Mouse (Mus musculus): ENCODE measurements around the gene Naa40. TPM values are rescaled to one million over a fixed set of nuclear protein-coding genes. Genes with fewer than 3 reads are reported as not detected.

Naa40 gene
- 71.8 and 72.2 TPM in 2 replicates for polyA plus RNA-seq (2016; fragmentation: Nextera tagmentation; extraction: Ambion mirVana)

GRCm38 (mm10) chr19:7240782-7241690, at the start of gene Naa40:
Gene Naa40 (minus strand): TSS chr19:7241183.
- WGBS: under 1% methylated on average over 80 of the region's 80 CpGs
- ATAC-seq (ENCODE audit: insufficient number of reproducible peaks, insufficient read depth, low FRiP score, low TSS enrichment): peak; percentile 92
- Histone ChIP-seq H3K27ac (peak within 1 kb of the TSS; percentile 81), H3K9ac (peak within 1 kb of the TSS; percentile 78), H3K4me2 (replicated peaks) (peak within 1 kb of the TSS; percentile 79), H3K36me3 (0 out of 2 replicates have a peak, but pooled peaks cover 6% of the 10 kb centered on the region), H3K9me3 (no peaks in the 10 kb centered on the region), H3K4me1 (peaks cover 11% of the 10 kb centered on the region), H3K4me3 (peak within 1 kb of the TSS; percentile 68), H3K27me3 (no peaks in the 10 kb centered on the region)

- no peak for ATAC-seq (ENCODE audit: insufficient number of reproducible peaks, insufficient read depth, low FRiP score, low TSS enrichment)
- no peaks in the 10 kb centered on the region for H3K9me3 ChIP-seq
- WGBS: 53% methylated on average over 2 of the region's 2 CpGs
- no peak overlapping the region for H3K4me2 ChIP-seq (replicated peaks)
- H3K4me3 ChIP-seq: no peak overlapping the region
- peaks cover 41% of the 10 kb centered on the region for H3K36me3 ChIP-seq
- no peak overlapping the region for H3K9ac ChIP-seq
- H3K27me3 ChIP-seq: no peaks in the 10 kb centered on the region
- peaks cover 29% of the 10 kb centered on the region for H3K4me1 ChIP-seq
- 0 out of 2 replicates have a peak overlapping the region, but pooled peaks have one; percentile 6 for H3K27ac ChIP-seq
Observed at GRCm38 (mm10) chr19:7289767-7290166, 48.8 kb upstream of the Naa40 start.

- 84% methylated on average over 3 of the region's 3 CpGs for WGBS
- no peaks in the 10 kb centered on the region for H3K9me3 ChIP-seq
- peaks cover 54% of the 10 kb centered on the region for H3K36me3 ChIP-seq
- H3K4me1 ChIP-seq: peaks cover 16% of the 10 kb centered on the region
- H3K4me3 ChIP-seq: no peak overlapping the region
- ATAC-seq (ENCODE audit: insufficient number of reproducible peaks, insufficient read depth, low FRiP score, low TSS enrichment): no peak
- no peak overlapping the region for H3K27ac ChIP-seq
- no peaks in the 10 kb centered on the region for H3K27me3 ChIP-seq
- no peak overlapping the region for H3K9ac ChIP-seq
- H3K4me2 ChIP-seq (replicated peaks): no peak overlapping the region
Observed at GRCm38 (mm10) chr19:7288288-7288687, 47.3 kb upstream of the Naa40 start.

- no peak for ATAC-seq (ENCODE audit: insufficient number of reproducible peaks, insufficient read depth, low FRiP score, low TSS enrichment)
- Histone ChIP-seq H3K9me3 (no peaks in the 10 kb centered on the region), H3K36me3 (peaks cover 70% of the 10 kb centered on the region), H3K27ac (no peak overlapping the region), H3K27me3 (no peaks in the 10 kb centered on the region), H3K9ac (no peak overlapping the region), H3K4me2 (replicated peaks) (no peak overlapping the region), H3K4me1 (peaks cover under 1% of the 10 kb centered on the region; the same call in 1 of the 2 replicates), H3K4me3 (no peak overlapping the region)
- WGBS: 85% methylated on average over 12 of the region's 12 CpGs
Observed at GRCm38 (mm10) chr19:7286563-7287315, 45.8 kb upstream of the Naa40 start.

DNA sequence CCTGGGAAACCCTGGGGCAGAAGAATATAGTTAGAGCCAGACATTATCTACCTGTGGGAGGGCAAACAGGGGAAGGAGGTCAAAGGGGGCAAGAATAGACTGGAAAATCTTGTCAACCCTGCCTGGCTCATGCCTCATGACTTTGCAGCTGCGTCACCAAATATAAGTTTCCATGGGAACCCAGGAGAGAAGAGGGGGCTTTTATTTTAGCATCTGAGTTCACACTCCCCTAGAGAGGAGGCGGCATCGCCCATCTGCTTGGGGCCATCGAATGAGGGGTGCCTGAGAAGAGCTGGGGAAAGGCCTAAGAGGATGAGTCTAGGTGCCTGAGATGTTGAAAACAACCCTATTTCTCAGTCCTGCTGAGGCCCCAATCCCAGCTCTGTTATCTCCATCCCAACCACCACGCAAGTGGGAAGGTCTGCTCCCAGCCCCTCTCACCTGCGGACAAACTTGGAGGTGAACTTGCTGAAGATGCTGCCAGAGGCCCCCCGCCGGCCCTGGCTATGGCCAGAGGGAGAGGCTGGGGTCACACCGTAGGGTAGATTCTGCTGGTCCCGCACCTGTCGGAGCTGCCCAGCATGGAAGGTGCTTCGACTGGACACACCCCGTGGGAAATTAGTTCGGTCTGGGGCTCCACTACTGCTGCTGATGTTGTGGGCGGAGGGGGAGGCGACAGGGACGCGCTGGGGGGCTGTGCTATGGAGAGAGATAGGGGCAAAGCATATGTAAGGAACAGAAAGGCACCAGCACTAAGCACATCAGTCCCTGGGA, 39.8 kb upstream of the Naa40 start:
- Histone ChIP-seq H3K4me2 (replicated peaks) (no peak overlapping the region), H3K9ac (no peak overlapping the region), H3K27me3 (no peaks in the 10 kb centered on the region), H3K9me3 (no peaks in the 10 kb centered on the region), H3K36me3 (peaks cover 88% of the 10 kb centered on the region), H3K27ac (no peak overlapping the region), H3K4me1 (peaks cover 11% of the 10 kb centered on the region), H3K4me3 (no peak overlapping the region)
- 88% methylated on average over 18 of the region's 18 CpGs for WGBS
- no peak for ATAC-seq (ENCODE audit: insufficient number of reproducible peaks, insufficient read depth, low FRiP score, low TSS enrichment)

DNA sequence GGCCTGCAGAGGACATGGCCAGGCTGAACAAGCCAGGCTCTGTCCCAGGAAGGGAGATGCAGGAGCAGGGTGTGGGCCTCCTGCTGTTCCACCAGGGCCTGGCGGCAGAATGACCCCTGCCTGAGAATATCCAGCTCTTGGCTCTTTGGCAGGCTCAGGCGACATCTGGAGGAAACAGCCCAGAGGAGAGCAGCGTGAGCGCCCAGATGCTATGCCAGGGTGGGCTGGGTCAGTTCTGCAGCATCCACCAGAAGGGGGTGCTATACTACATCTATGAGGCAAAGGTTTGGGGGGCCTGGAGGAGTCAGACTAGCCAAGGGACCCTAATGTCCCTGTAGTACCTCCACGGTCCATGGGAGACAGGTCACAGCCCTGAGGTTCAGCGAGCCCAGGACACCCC, 38.1 kb upstream of the Naa40 start:
- Histone ChIP-seq H3K4me2 (replicated peaks) (no peak overlapping the region), H3K27ac (peak overlapping the region; percentile 17; the same call in 1 of the 2 replicates), H3K9ac (no peak overlapping the region), H3K36me3 (peaks cover 85% of the 10 kb centered on the region), H3K27me3 (no peaks in the 10 kb centered on the region), H3K4me3 (no peak overlapping the region), H3K4me1 (peaks cover 21% of the 10 kb centered on the region), H3K9me3 (no peaks in the 10 kb centered on the region)
- ATAC-seq (ENCODE audit: insufficient number of reproducible peaks, insufficient read depth, low FRiP score, low TSS enrichment): no peak
- 43% methylated on average over 6 of the region's 6 CpGs for WGBS

- H3K9me3 ChIP-seq: no peaks in the 10 kb centered on the region
- H3K4me1 ChIP-seq: peaks cover 21% of the 10 kb centered on the region
- WGBS: 79% methylated on average over 6 of the region's 6 CpGs
- H3K4me2 ChIP-seq (replicated peaks): no peak overlapping the region
- H3K36me3 ChIP-seq: peaks cover 87% of the 10 kb centered on the region
- no peak overlapping the region for H3K9ac ChIP-seq
- ATAC-seq (ENCODE audit: insufficient number of reproducible peaks, insufficient read depth, low FRiP score, low TSS enrichment): no peak
- 0 out of 2 replicates have a peak overlapping the region, but pooled peaks have one; percentile 17 for H3K27ac ChIP-seq
- no peaks in the 10 kb centered on the region for H3K27me3 ChIP-seq
- no peak overlapping the region for H3K4me3 ChIP-seq
Observed at GRCm38 (mm10) chr19:7278200-7278906, 37.4 kb upstream of the Naa40 start.

GRCm38 (mm10) chr19:7276796-7277195, 35.8 kb upstream of the Naa40 start:
- no peak overlapping the region for H3K4me3 ChIP-seq
- H3K27me3 ChIP-seq: no peaks in the 10 kb centered on the region
- H3K4me2 ChIP-seq (replicated peaks): no peak overlapping the region
- H3K9me3 ChIP-seq: no peaks in the 10 kb centered on the region
- H3K36me3 ChIP-seq: peaks cover 87% of the 10 kb centered on the region
- WGBS: 63% methylated on average over 7 of the region's 7 CpGs
- H3K9ac ChIP-seq: no peak overlapping the region
- H3K4me1 ChIP-seq: peaks cover 21% of the 10 kb centered on the region
- 0 out of 2 replicates have a peak overlapping the region, but pooled peaks have one; percentile 54 for H3K27ac ChIP-seq
- ATAC-seq (ENCODE audit: insufficient number of reproducible peaks, insufficient read depth, low FRiP score, low TSS enrichment): no peak

DNA sequence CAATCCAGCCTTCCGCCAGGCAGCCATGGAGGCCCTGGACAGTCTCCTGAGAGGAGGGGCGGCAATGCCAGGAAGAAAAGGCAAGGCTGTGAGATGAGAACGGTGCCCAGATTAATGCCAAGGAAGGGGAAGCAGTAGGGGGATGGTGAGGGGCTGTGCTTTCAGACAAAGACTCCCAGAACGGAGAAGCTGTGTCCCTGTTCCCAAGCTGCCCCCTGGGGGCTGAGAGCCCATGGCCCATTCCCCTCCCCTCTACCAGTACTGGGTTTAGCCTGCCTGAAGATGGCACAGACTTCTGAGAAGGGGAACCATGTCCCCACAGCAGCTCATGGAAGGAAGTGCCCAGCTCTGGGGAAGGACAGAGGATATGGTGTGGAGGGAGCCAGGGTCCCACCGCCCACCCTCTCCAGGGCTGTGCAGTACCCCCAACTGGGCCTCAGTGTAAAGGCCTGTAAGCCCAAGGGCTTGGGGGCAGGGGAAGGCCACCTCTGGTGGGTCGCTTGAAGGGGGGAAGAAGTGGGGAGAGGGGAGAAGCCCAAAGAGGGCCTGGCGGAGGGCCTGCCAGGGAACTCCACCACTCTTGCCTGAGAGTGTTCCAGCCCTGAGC, 35.2 kb upstream of the Naa40 start:
- Histone ChIP-seq H3K27me3 (no peaks in the 10 kb centered on the region), H3K9me3 (no peaks in the 10 kb centered on the region), H3K4me3 (no peak overlapping the region), H3K4me2 (replicated peaks) (no peak overlapping the region), H3K4me1 (peaks cover 21% of the 10 kb centered on the region), H3K9ac (peak overlapping the region; percentile 28; the same call in 1 of the 2 replicates), H3K36me3 (peaks cover 87% of the 10 kb centered on the region), H3K27ac (peak overlapping the region; percentile 54; the same call in 1 of the 2 replicates)
- WGBS: 49% methylated on average over 7 of the region's 7 CpGs
- ATAC-seq (ENCODE audit: insufficient number of reproducible peaks, insufficient read depth, low FRiP score, low TSS enrichment): 0 out of 2 replicates have a peak, but pooled peaks have one; percentile 22

GRCm38 (mm10) chr19:7275131-7275789, 34.3 kb upstream of the Naa40 start:
- 41% methylated on average over 7 of the region's 7 CpGs for whole genome bisulfite sequencing

More at GRCm38 (mm10) chr19:7275131-7275789, 34.3 kb upstream of the Naa40 start:
- no peak overlapping the region for H3K9ac ChIP-seq
- H3K4me2 ChIP-seq (replicated peaks): no peak overlapping the region
- peaks cover 89% of the 10 kb centered on the region for H3K36me3 ChIP-seq
- no peak for ATAC-seq (ENCODE audit: insufficient number of reproducible peaks, insufficient read depth, low FRiP score, low TSS enrichment)
- peaks cover 24% of the 10 kb centered on the region for H3K4me1 ChIP-seq
- H3K9me3 ChIP-seq: no peaks in the 10 kb centered on the region
- no peak overlapping the region for H3K4me3 ChIP-seq
- H3K27ac ChIP-seq: peak overlapping the region; percentile 67; the same call in 1 of the 2 replicates
- no peaks in the 10 kb centered on the region for H3K27me3 ChIP-seq
